Mouse (Mus musculus) c-Kit-positive CD71-negative TER-119-negative erythroid progenitor cells, embryonic 14.5 days (primary cell): ENCODE results near the gene Olfr44.

Experiments used
- DNase-seq: peaks from one replicate; pipeline ENCODE4 v3.0.0-alpha.2; 2013; ENCODE audit warnings: low read depth

Olfr44 gene

DNA sequence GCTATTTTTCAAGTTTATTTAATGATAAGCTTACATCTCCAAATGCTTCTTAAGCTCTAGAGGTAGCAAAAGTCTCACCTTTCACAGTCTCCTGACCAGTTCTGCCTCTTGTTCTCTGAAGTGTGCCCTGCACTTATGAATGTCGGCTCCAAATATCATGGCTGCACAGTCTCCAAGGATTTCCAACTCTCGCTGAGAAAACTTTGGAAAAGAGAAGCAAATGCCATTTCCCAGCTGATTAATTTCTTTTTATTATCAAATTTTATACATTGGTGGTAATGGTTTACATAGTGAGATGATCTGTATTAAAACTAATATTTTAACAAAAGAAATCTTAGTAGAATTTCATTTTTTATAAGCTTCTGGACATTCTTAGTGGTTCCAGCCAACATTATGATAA is at the start of gene Olfr44:
TSS of gene Olfr44 (minus strand) at position 101 of the 400 bp plus-strand sequence.
- DNase-seq = no peak

DNA sequence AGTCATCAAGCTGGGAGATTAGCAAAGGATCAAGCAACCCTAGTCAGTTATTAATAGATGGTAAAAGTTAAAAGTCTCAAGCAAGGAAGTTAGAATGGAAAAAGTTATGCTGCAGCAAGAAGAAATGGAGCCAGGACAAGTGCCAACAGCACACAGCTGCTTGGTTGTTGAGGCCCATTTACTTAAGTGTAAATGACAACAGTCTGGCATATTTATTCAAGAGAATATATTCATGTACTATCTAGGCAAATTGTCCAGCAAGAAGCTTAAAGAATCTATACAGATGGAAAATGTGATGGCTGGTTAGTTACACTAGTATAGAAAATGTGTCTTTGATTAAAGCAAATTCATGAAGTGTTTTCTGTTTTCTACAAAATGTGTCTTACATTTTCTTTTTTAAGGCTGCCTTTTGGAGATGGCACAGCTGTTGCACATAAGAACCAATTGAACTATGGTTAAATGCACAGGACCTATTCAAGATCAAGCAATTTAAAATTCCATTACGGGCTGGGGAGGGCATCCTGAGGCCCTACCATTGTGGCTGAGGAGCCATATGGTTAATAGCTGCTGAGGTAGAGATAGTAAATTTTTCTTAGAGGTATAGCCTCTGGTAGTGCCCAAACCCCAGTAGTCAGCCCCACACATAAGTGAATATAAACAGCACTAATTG is 30.0 kb upstream of the Olfr44 start:
- no peak for DNase-seq

DNA sequence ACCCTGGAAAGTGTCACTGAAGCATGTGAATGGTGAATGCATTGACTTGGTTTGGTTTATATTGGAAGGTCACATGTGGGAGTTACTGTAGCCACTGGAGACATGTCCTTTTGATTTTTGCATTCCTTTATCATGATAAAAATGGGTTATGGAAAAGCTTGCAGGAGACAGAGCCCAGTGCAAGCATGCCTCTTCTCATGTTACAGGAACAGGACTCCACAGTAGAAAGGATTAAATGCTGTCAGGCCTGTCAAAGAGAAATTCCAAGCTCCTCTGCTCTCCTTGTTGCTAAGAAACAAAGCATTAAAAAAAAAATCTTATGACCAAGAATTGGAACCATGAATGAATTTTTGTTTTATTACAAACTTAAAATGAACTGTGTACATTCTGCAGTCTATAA is 24.8 kb upstream of the Olfr44 start:
- no peak for DNase-seq

DNA sequence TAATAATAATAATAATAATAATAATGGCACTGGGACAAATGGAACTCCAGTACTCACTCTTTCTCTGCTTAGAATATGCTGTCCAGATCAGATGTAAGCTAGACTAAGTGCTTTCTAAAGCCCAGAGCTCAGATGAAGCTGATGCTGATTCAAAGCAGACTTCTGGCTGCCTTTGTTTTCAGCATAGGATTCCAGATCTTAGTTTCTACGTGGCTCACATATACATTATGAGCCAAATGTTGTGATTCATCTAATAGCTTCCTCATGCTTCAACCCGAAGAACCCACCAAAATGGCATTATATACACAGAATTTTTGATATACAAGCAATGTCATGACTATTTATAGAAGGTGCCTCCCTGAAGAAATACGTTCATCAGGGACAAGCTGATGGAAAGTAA is 21.7 kb upstream of the Olfr44 start, which contains the start of gene Olfr957:
TSS of gene Olfr957 (minus strand) at position 279 of the 400 bp plus-strand sequence.
- no peak for DNase-seq

DNA sequence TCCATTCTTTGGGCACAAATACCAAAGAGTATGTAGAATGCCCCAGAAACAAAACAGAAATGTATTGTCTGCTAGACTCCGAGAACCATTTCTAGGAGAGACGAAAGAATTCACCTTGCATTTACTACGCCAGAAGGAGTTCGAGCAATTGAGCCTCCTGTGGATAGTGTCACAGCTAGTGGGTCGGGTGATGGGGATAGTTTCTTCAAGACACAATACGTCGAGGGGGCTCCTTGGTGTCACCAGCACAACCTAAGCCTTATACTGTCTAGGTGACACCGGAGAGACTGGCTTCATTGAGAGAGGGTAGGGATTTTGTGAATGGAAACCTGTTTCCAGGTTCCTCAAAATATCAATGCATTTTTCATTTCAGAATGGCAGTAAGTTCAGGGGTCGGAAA is 15.6 kb upstream of the Olfr44 start:
- no peak for DNase-seq

DNA sequence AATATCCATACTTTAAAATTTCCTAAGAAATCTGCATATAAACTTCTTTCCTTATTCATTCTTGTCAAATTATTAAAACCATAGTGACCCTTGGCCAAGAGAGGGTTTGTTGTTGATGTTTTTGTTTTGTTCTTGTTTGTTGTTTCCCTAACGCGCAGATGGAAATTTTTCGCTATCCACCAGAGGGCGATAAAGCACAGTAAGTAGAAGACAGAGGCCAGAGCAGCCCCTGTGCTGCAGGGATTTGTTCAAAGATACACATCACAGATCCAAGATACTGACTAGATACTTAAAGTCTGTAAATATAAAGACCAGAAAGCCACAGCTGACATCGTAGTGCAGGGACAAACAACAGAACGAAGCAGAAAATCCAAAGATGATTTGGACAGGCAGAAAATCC is 15.2 kb upstream of the Olfr44 start:
- peak; percentile 17 for DNase-seq

DNA sequence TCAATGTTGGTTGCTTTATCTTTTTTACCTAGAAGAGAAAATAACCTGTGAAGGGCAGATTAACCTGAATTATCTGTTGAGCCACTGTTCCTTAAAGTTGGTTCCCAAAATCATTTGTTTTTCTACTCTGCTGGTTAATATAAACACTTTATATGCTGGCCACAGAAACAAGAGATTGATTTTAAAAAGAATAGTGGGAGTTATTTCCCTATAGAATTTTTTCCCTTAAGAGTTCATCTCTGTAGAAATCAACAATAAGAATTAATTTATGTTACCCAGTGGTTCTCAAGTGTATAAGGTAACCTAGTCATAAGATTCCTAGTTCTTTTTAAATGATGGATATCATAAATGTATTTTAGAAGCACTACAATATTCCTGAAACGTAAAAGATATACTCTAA is 22.0 kb downstream of the Olfr44 start, which contains the start of gene Olfr955:
TSS of gene Olfr955 (minus strand) at position 101 of the 400 bp plus-strand sequence.
- no peak for DNase-seq

DNA sequence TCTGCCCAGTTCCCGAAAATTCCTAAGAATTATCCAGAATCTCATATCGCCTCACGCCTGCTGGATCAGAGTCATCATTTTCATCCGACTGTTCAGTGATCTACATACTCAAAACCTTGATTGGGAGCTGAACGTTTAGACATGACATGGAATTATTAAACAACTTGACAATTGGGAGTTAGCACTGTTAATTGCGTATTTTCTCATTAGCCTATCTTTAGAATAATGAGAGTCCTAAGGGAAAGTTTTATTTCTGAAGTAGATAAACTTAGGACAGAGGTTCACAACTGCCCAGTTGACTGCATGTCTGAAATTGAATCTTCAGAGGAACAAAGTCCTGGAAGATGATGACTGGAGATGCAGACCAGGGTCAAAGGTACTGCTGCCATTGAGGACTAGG is 37.4 kb downstream of the Olfr44 start, which contains the start of gene Olfr954:
TSS of gene Olfr954 (plus strand) at position 301 of the 400 bp plus-strand sequence.
- no peak for DNase-seq
